Mouse (Mus musculus) G1E (cell line): ENCODE data around the gene Taf1d. TPM values are rescaled to one million over a fixed set of nuclear protein-coding genes. Genes with fewer than 3 reads are reported as not detected.

Experiments
- ATAC-seq: 2 replicates; pipeline ENCODE4 v1.8.0; 2016; ENCODE audit warnings: mild to moderate bottlenecking; ENCODE audit not compliant: insufficient number of reproducible peaks, poor library complexity, low FRiP score, severe bottlenecking; ENCODE audit errors: extremely low read depth
- DNase-seq: peaks from one replicate; pipeline ENCODE4 v3.0.0; 2012; ENCODE audit warnings: low spot score
- H3K27me3 ChIP-seq: 2 replicates; pipeline ENCODE4 v1.6.1; 2012; ENCODE audit warnings: mild to moderate bottlenecking, low read length, inconsistent platforms; ENCODE audit not compliant: insufficient read depth
- H3K36me3 ChIP-seq: replicated peaks from 2 replicates; pipeline ENCODE3; 2012; ENCODE audit warnings: mild to moderate bottlenecking, inconsistent platforms
- H3K4me1 ChIP-seq: 2 replicates; pipeline ENCODE4 v1.6.1; 2012; ENCODE audit warnings: low read depth, low read length, inconsistent platforms, mixed read lengths; ENCODE audit not compliant: insufficient read depth
- H3K4me3 ChIP-seq: 2 replicates; pipeline ENCODE4 v1.5.1; 2012; ENCODE audit warnings: low read depth, mild to moderate bottlenecking, inconsistent platforms, low read length, moderate library complexity, mixed read lengths
- H3K9me3 ChIP-seq: replicated peaks from 2 replicates; pipeline ENCODE4 v1.6.1; 2012; ENCODE audit warnings: inconsistent platforms
- CTCF ChIP-seq: IDR thresholded peaks from 2 replicates; pipeline ENCODE4 v1.5.1; 2012; ENCODE audit warnings: low read depth, low read length, inconsistent platforms, mixed read lengths
- GATA1 ChIP-seq: IDR thresholded peaks from 2 replicates; pipeline ENCODE4 v1.6.1; 2012; ENCODE audit warnings: borderline replicate concordance, low read length, inconsistent platforms, mixed read lengths
- GATA2 ChIP-seq: IDR thresholded peaks from 2 replicates; pipeline ENCODE4 v1.6.1; 2012; ENCODE audit warnings: low read depth, low read length, inconsistent platforms, borderline replicate concordance
- POLR2AphosphoS5 ChIP-seq: IDR thresholded peaks from 2 replicates; pipeline ENCODE4 v1.6.1; 2012; ENCODE audit warnings: low read depth, low read length, inconsistent platforms; ENCODE audit not compliant: insufficient replicate concordance
- TAL1 ChIP-seq: conservative IDR thresholded peaks from 2 replicates; pipeline ENCODE4 v1.6.1; 2012; ENCODE audit warnings: low read depth, low read length, inconsistent platforms, mixed read lengths
- polyA plus RNA-seq: library from polyadenylated mRNA; stranded (reverse); fragments of >175 nt; gene quantifications from 2 replicates; pipeline ENCODE4 v1.2.3, GENCODE M21; 2012
- total RNA-seq, 2 experiments: library from RNA; stranded (forward) in 1 of 2; stranded (reverse) in 1 of 2; fragments of 200-1000 nt in 1 of 2; fragments of >200 nt in 1 of 2; fragmentation: Nextera tagmentation in 1 of 2; gene quantifications; 2 replicates each; pipeline ENCODE4 v1.2.3; 2014 to 2017

The Taf1d gene
- total and polyA plus RNA-seq, 3 experiments: 17.9 to 752 (median 250) TPM

DNA sequence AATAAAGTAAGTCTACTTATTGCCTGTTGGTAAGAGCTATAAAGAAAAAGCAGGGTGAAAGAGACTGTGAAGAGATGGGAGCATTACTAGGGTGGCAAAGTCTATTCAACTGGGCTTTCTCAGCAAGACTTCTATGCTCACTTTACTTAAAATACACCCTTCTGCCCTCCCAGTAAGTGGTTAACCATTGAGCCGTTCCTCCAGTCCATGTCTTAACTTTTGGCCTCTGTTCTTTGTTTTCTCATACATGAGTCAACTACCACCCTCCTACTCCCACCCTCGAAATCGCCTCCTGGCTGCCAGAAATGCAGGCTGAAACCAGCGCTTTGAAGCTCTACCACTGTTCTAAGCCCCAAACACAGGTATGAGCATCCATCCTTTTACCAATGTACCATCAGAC is 31.8 kb downstream of the Taf1d start:
- Histone ChIP-seq H3K4me3 (no peak overlapping the region), H3K9me3 (no peaks in the 10 kb centered on the region), H3K4me1 (no peaks in the 10 kb centered on the region; the same call in 1 of the 2 replicates), H3K36me3 (peaks cover 93% of the 10 kb centered on the region), H3K27me3 (no peaks in the 10 kb centered on the region)
- TF ChIP-seq POLR2AphosphoS5 (no peak), TAL1 (no peak), GATA2 (no peak), GATA1 (no peak), CTCF (no peak)
- DNase-seq (no peak), ATAC-seq (no peak)

DNA sequence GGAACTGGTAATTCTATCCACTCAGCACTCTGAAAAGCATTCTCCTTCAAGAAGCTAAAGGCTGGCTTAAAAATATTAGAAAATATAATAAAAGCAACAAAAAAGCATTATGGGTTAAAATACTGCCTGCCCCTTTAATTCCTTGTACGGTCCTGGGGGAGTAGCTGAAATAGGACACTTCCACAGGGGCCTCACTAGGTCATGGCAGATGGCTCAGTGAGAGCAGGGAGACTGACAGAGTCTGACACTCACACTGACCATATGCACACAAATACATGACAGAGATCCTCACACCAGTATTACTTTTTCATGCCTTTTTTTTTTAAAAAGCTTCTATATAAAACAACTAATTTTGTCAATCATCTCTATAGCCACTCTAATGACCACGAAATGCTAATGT is 43.9 kb downstream of the Taf1d start:
- TF ChIP-seq GATA1: no peak
- no peak for TF ChIP-seq GATA2
- Histone ChIP-seq H3K4me1 (peaks cover 12% of the 10 kb centered on the region), H3K27me3 (no peaks in the 10 kb centered on the region), H3K9me3 (no peaks in the 10 kb centered on the region), H3K36me3 (peaks cover 85% of the 10 kb centered on the region), H3K4me3 (no peak overlapping the region)
- no peak for DNase-seq
- ATAC-seq: no peak

DNA sequence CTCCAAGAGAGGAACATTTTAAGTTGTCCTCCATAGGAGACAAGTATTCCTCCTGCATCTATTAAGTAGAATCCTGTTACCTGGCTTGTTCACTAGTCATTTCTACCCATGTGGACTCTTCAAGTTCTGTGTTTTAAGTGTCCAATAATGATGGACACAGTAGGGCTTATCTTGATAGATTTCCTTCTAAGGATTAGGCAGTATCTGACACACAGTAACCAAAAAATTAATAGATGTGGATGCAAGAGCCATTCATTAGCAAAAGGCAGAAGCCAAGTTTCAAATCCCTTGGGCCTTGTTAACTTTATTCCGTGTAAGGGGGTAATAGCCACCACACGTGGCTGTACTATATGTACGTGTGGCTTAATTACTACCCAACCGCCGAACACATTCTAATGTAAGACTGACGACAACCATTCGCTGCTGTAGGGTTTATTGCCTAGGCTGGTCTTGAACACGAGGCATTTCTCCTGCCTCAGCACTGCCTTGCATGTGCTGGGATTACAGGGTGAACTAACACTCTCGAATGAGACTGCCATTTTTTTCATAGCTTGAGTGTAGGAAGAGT is 51.0 kb downstream of the Taf1d start:
- TF ChIP-seq TAL1: no peak
- TF ChIP-seq GATA2: no peak
- TF ChIP-seq GATA1: no peak
- TF ChIP-seq CTCF: no peak
- no peak for TF ChIP-seq POLR2AphosphoS5
- Histone ChIP-seq H3K27me3 (no peaks in the 10 kb centered on the region), H3K36me3 (peaks cover 29% of the 10 kb centered on the region), H3K4me3 (peak overlapping the region; percentile 73), H3K4me1 (peaks cover 28% of the 10 kb centered on the region), H3K9me3 (no peaks in the 10 kb centered on the region)
- DNase-seq (no peak), ATAC-seq (peak; percentile 12; the same call in 1 of the 2 replicates)

DNA sequence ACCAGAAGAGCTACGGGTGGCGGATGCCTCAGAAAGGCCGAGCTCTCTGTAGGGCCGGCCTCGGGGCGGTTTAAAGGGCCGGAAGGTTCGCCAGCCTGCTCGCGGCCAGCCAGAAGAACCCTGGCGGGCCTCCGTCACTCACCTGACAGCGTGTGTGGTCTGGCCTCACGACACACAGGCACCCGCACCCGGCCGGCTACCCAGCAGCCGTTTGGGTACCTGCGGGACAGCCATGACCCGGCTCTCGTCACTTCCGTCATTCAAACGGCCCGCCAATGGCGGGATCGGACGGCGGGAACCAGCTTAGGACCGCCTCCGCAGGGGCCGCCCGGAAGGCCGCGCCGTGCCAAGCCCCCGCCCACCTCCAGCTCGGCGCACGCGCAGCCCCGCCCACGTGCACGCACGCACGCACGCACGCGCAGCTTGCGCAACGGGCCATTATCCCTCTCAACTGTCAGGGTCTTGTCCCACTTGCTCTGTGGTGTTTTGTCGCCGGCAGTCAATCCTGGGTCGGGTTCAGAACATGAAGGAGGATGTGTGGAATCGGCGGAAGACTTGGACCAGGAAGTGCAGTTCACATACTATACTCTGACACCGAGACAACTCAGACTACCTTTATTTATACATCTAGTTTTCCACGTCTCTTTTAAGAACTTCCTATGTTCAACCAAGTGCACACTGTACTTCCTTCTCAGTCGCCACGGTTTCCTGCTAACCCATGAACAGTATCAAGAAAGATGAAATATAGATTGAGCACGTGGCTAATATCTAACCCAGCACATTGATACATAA is 51.7 kb downstream of the Taf1d start, which contains the start of gene Cep295:
Gene Cep295 (minus strand): TSS at position 305 of the 792 bp plus-strand sequence.
- Histone ChIP-seq H3K4me1 (peaks cover 28% of the 10 kb centered on the region), H3K9me3 (no peaks in the 10 kb centered on the region), H3K27me3 (no peaks in the 10 kb centered on the region; the same call in 1 of the 2 replicates), H3K4me3 (peak within 1 kb of the TSS; percentile 73), H3K36me3 (peaks cover 23% of the 10 kb centered on the region)
- TF ChIP-seq CTCF (no peak), GATA1 (no peak), POLR2AphosphoS5 (no peak), TAL1 (no peak), GATA2 (no peak)
- DNase-seq: peak; percentile 97
- ATAC-seq: peak; percentile 94

DNA sequence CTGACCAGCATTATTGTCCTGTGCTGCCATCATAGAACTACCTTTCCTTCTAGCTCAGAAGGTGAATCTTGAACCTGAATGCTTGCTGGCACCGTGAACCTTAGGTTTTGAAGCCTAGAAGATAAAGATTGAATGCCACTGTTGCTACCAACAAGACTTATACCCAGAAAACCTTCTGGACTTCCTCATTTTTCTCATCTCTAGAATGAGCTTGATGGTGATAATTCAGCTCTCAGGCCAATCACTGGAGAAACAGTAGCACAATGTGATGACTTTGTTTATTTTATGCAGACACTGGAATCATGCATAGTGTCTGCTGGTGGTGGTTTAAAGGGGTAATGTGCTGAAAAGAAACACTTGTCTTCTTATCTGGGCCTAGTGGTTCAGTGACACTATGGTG is 58.8 kb downstream of the Taf1d start:
- H3K9me3 ChIP-seq: peaks cover 3% of the 10 kb centered on the region; the same call in 1 of the 2 replicates
- DNase-seq (no peak), ATAC-seq (no peak)
- no peak for TF ChIP-seq POLR2AphosphoS5
- TF ChIP-seq GATA2: no peak
- no peak for TF ChIP-seq TAL1
- no peak for TF ChIP-seq GATA1
- TF ChIP-seq CTCF: no peak
- no peak overlapping the region for H3K4me3 ChIP-seq
- H3K27me3 ChIP-seq: peaks cover 7% of the 10 kb centered on the region
- no peaks in the 10 kb centered on the region for H3K4me1 ChIP-seq
- no peaks in the 10 kb centered on the region for H3K36me3 ChIP-seq

DNA sequence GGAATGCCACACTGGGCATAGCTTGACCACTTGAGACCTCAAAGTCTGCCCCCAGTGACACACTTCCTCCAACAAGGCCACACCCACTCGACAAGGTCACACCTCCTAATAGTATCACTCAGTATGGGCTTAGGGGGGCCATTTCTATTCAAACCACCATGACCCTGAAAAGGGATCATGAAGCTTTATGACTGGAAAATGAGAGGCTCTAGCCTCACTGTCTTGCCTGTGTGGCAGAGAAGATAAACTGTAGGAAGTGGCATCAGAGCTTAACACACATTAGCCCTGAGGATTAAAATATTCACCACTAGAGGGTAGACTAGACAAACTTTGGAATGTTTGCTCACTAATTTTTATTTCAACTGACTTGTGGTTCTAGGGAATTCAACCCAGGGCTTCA is 59.8 kb downstream of the Taf1d start:
- Histone ChIP-seq H3K36me3 (no peaks in the 10 kb centered on the region), H3K9me3 (peaks cover 3% of the 10 kb centered on the region; the same call in 1 of the 2 replicates), H3K27me3 (peaks cover 7% of the 10 kb centered on the region), H3K4me1 (no peaks in the 10 kb centered on the region), H3K4me3 (no peak overlapping the region)
- DNase-seq (no peak), ATAC-seq (peak; percentile 22; the same call in 1 of the 2 replicates)
- no peak for TF ChIP-seq CTCF
- TF ChIP-seq GATA2: no peak
- TF ChIP-seq POLR2AphosphoS5: no peak
- no peak for TF ChIP-seq TAL1
- no peak for TF ChIP-seq GATA1
